Mouse (Mus musculus) erythroblast, embryonic 14.5 days (primary cell): ENCODE data around the gene Rnf34.

Experiments used
- GATA1 ChIP-seq: IDR thresholded peaks from 2 replicates; pipeline ENCODE4 v1.6.1; 2012; ENCODE audit warnings: low read length, inconsistent platforms, mixed read lengths
- TAL1 ChIP-seq: IDR thresholded peaks from 3 replicates; pipeline ENCODE4 v1.6.1; 2012; ENCODE audit warnings: low read length, inconsistent platforms, mixed read lengths

- TF ChIP-seq GATA1 (no peak), TAL1 (no peak)
Observed at GRCm38 (mm10) chr5:122811364-122812079, 38.3 kb upstream of the Rnf34 start.
